8 mouse cellular contexts compared by ENCODE assay signal in genomic region chrX:103259882-103260281, GRCm38 (mm10).
DNase-seq lines count a peak whose midpoint lies in the region; ATAC-seq and TF ChIP-seq lines count a peak whose summit lies in the region.

No protein-coding gene starts in this region.

- DNase-seq in heart, adult 18-20 months: peak; percentile 8 to 63
- no peak for DNase-seq in heart, postnatal 25 days (ENCODE audit: low spot score)
- peak; percentile 3 to 25 for DNase-seq in right cerebral cortex, adult 2 months (ENCODE audit: low spot score in 2 of 2)
- no peak for DNase-seq in right cerebral cortex, postnatal 25 days
- peak; percentile 3 for DNase-seq in cerebellum, adult 9-11 months
- no peak for DNase-seq in liver, postnatal 0 days
- DNase-seq in stomach, postnatal 0 days (ENCODE audit: low spot score): no peak
- DNase-seq in spleen, postnatal 10 days (ENCODE audit: low spot score in 2 of 2): no peak

- peaks cover 7% of the 10 kb centered on the region; the same call in 1 of the 2 replicates for H3K27me3 ChIP-seq in liver, postnatal 0 days (ENCODE audit: insufficient read depth, low read length)
- H3K27me3 ChIP-seq in stomach, postnatal 0 days (ENCODE audit: control insufficient read depth, insufficient read depth, low read length): no peaks in the 10 kb centered on the region

- no peak overlapping the region for H3K4me2 ChIP-seq in liver, postnatal 0 days (ENCODE audit: low read depth, low read length)
- no peak overlapping the region for H3K4me2 ChIP-seq in stomach, postnatal 0 days (replicated peaks; ENCODE audit: low read depth)

- TF ChIP-seq CTCF in liver, postnatal 0 days (IDR thresholded peaks at IDR 0.05; ENCODE audit: low read depth): peak; percentile 69
- peak; percentile 80 for TF ChIP-seq CTCF in stomach, postnatal 0 days (IDR thresholded peaks at IDR 0.05; ENCODE audit: low read depth)

- H3K9ac ChIP-seq in liver, postnatal 0 days (replicated peaks): no peak overlapping the region
- no peak overlapping the region for H3K9ac ChIP-seq in stomach, postnatal 0 days (ENCODE audit: low read length)

- no peak for ATAC-seq in liver, postnatal 0 days
- no peak for ATAC-seq in stomach, postnatal 0 days (ENCODE audit: low FRiP score, low TSS enrichment)

- TF ChIP-seq EP300 in liver, postnatal 0 days (IDR thresholded peaks at IDR 0.05; ENCODE audit: low read depth): no peak
- no peak for TF ChIP-seq EP300 in stomach, postnatal 0 days (optimal IDR thresholded peaks at IDR 0.05)

- no peak overlapping the region for H3K27ac ChIP-seq in liver, postnatal 0 days (ENCODE audit: low read depth)
- H3K27ac ChIP-seq in stomach, postnatal 0 days (replicated peaks): no peak overlapping the region

- H3K36me3 ChIP-seq in liver, postnatal 0 days (replicated peaks; ENCODE audit: insufficient read depth, low read length): no peaks in the 10 kb centered on the region
- H3K36me3 ChIP-seq in stomach, postnatal 0 days (ENCODE audit: control insufficient read depth, insufficient read depth, low read length): no peaks in the 10 kb centered on the region

- H3K9me3 ChIP-seq in liver, postnatal 0 days (ENCODE audit: low read length): no peaks in the 10 kb centered on the region
- no peaks in the 10 kb centered on the region for H3K9me3 ChIP-seq in stomach, postnatal 0 days (ENCODE audit: control insufficient read depth, low read length)

- no peak overlapping the region for H3K4me3 ChIP-seq in liver, postnatal 0 days (ENCODE audit: low read depth, low read length)
- H3K4me3 ChIP-seq in stomach, postnatal 0 days (ENCODE audit: low read depth, low read length): no peak overlapping the region

- 4% methylated on average over 2 of the region's 2 CpGs for WGBS in liver, postnatal 0 days (ENCODE audit: insufficient replicate concordance)
- WGBS in stomach, postnatal 0 days: 3% methylated on average over 2 of the region's 2 CpGs

- H3K4me1 ChIP-seq in liver, postnatal 0 days (ENCODE audit: insufficient read depth): no peaks in the 10 kb centered on the region
- H3K4me1 ChIP-seq in stomach, postnatal 0 days (replicated peaks; ENCODE audit: control insufficient read depth, insufficient read depth): no peaks in the 10 kb centered on the region

- intact Hi-C loops in heart, postnatal 25 days (cut with DNase I): loop anchor here (1.0 to 2.0 kb wide), 2 partner anchors 113 to 181 kb away; no protein-coding TSS in a partner anchor

Comparison
In these comparisons a context has a peak if more than half of its experiments do, and no peak if none do; other contexts are left out.
1. DNase-seq: peak in heart, adult 18-20 months (2 of 2), right cerebral cortex, adult 2 months (2 of 2) and cerebellum, adult 9-11 months (single experiment); none in heart, postnatal 25 days (single experiment), right cerebral cortex, postnatal 25 days (single experiment), liver, postnatal 0 days (single experiment), stomach, postnatal 0 days (single experiment) and spleen, postnatal 10 days (0 of 2).